Mouse (Mus musculus): ENCODE measurements around the gene Stk25.

Gene Stk25

DNA sequence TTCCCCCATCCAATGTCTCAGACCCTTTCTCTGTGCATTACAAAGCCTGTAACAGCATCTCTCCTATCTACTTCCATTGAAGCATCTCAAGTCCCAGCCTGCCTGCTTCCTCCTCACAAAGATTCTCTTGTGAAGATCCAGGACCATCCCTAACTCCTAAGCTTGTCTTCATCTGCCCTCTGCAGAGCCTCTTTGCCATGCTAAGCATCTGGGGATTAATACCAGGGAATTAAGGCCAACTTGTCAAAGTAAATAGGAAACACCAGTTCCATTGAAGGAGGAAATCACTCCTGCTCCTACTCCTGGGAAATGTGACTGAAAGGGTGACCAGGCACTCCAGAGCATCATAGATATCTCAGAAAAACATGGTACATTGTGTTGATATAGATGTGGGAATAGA, 11.5 kb upstream of the Stk25 start:
- DNase-seq (ENCODE audit: low read depth, low spot score): no peak

DNA sequence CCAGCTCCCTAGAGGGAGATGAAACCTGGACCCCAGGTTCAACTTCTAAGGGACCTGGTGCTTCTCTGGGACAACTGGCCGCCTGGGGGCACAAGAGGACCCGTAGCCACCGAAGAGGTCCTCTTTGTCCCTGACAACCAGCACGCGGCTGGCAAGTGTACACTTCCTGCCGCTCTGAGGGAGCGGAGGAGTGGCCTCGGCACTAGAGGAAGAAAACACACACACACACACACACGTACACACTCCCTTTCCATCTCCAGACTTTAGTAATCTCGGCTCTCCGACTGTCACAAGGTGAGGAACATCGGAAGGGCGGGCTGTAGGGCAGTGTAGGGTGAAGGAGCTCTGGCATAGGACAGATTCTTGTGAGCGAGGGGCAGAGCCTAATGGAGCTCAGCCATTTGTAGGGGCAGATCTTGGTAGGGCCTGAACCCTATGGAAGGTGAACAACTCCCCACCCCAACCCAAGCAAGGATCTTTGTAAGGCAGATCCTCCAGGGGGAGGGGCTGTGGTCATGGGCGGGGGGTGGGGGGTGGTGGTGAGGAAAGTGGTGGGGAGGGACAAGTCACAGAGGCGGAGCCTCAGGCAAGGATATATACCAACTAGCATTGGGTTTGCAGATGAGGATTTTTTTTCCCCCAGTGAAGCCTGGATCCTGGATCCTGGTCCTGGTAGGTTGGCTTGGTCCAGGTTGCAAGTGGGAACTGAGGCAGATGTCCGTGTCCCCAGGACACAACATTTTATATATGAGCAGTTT, 10.5 kb upstream of the Stk25 start:
- DNase-seq (ENCODE audit: low read depth, low spot score): peak; percentile 69

GRCm38 (mm10) chr1:93667760-93668400, 9.4 kb upstream of the Stk25 start:
- no peak for DNase-seq (ENCODE audit: low read depth, low spot score)

- DNase-seq (ENCODE audit: low read depth, low spot score): no peak
Observed at GRCm38 (mm10) chr1:93657025-93657360, 1.5 kb downstream of the Stk25 start.

DNA sequence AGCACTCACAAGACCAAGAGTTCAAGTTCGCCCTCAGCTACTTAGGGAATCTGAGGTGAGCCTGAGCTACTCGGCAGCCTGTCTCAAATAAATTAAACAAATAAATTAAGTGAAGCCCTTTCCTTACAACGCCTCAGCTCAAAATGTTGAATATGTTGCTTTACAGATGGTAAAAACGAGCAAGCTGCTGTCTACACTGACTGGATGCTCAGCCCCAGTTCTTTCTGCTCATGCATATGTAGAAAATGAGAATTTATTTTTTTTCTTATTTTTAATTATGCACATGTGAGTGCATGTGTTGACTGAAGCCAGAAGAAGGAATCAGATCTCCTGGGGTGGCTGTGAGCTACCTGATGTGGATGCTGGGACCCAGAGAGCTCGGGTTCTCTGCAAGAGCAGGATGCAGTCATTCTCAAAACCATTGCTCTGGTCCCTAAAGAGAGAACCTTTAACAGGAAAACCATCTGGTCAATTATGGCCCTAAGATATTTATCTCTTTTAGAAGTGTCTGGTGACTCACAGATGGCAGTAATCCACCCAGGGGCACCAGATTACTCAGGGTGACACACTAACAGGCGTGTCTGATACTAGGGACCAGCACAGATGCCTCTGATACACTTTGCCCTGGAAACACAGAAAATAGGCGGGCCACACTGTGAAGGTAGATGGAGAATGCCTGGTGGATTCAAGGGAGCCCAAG, 2.0 kb downstream of the Stk25 start:
- DNase-seq (ENCODE audit: low read depth, low spot score): no peak

DNA sequence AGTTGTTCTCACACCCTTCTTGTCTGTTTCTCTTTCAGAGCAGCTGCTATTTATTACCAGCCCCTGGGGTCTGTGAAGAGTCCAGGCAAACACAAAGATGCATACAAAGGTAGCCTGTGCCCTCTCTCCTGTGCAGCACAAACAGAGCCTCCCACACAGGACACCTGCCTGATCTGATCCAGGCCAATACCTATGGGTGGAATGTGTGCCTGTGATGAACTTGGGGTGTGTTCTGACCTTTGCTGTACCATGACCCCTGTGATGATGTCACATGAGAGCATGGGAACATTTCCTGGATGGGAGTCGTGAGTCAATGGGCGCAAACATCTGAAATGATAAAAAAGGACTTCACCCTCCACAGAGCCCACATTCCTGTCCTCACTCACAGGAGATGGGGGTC, 3.7 kb downstream of the Stk25 start:
- no peak for DNase-seq (ENCODE audit: low read depth, low spot score)

DNA sequence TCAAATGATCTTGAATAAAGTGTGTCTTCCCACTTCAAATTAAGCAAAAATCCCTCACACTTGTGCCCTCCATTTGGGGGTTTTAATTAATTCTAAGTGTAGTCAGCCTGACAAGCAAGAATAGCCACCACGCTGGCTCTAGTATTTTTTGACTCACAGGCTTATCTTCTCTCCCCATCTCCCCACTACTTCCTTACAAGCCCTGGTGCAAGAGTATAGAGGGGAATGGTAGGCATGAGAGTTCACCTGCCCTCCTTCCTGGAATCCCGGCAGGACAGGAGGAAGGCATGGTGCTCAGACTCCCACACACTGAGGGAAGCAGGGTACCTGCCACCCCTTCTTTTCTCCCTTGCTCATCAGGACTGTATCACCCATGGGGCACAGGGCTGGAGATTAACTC, 4.2 kb downstream of the Stk25 start:
- no peak for DNase-seq (ENCODE audit: low read depth, low spot score)

DNA sequence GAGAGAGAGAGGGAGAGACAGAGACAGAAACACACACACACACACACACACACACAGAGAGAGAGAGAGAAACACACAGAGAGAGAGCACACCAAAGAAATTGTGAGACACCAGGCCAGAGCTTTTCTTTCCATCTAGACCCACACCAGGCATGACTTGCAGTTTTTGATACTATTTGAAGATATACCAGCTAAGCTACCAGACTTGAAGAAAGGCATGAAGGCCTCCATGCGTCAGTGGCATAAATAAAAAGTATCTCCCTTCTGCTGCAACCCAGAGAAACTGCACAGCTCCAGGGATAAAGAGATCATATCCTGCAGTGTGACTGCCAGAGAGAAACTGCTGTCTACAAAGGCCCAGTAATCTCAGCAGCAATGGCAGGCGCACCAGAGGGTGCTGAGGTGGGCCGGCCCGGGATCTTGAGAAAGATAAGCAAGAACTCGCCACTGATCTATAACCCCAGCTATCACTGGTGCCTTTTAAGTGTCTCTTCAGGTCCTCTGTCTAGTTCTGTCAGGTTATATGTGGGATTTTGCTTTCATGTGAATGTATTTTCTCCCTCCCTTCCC, 8.8 kb downstream of the Stk25 start:
- no peak for DNase-seq (ENCODE audit: low read depth, low spot score)

DNA sequence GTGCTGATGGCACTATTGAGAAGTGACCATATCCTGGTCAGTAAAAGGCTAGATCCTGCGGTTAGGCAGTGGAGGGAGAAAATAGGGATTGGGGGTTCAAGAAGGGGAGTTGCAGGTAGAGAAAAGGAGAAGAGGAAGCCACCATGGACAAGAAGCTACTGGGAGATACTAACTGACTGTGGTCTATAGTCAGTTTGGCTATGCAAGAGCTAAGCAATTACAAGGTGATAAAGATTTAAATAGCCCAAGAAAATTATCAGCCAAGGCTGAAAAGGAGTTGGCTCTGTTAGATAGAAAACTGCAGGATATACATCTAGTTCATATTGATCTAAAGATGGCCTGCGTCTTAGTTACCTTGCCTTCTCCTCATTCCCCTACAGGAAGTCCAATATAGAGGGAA, 15.8 kb downstream of the Stk25 start:
- DNase-seq (ENCODE audit: low read depth, low spot score): no peak

DNA sequence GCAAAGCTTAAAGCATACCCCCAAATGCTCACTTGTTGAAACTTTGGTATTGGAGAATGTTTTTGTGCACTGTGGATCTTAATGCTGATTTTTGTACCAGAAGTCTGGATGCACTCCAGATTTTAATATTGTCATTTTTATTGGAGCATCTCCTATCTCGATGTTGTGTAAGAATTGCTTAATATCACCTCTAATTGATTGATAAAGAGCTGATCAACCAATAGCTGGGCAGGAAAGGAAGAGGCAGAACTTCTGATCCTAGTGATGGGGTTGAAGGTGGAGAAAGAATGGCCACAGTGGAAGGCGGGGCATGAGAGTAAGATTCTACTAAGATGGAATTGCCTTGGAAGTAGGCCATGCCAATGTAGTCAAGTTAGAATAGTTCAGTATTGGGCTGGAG, 16.5 kb downstream of the Stk25 start:
- no peak for DNase-seq (ENCODE audit: low read depth, low spot score)

- no peak for DNase-seq (ENCODE audit: low read depth, low spot score)
Observed at GRCm38 (mm10) chr1:93636211-93636897, 22.1 kb downstream of the Stk25 start.

- DNase-seq (ENCODE audit: low read depth, low spot score): peak; percentile 99
Observed at GRCm38 (mm10) chr1:93635580-93636192, 22.8 kb downstream of the Stk25 start.

GRCm38 (mm10) chr1:93635091-93635579, 23.3 kb downstream of the Stk25 start:
- peak; percentile 13 for DNase-seq (ENCODE audit: low read depth, low spot score)

- peak; percentile 46 for DNase-seq (ENCODE audit: low read depth, low spot score)
Observed at GRCm38 (mm10) chr1:93634481-93634891, 24.0 kb downstream of the Stk25 start.

GRCm38 (mm10) chr1:93632723-93633122, 25.7 kb downstream of the Stk25 start:
- DNase-seq (ENCODE audit: low read depth, low spot score): no peak

DNA sequence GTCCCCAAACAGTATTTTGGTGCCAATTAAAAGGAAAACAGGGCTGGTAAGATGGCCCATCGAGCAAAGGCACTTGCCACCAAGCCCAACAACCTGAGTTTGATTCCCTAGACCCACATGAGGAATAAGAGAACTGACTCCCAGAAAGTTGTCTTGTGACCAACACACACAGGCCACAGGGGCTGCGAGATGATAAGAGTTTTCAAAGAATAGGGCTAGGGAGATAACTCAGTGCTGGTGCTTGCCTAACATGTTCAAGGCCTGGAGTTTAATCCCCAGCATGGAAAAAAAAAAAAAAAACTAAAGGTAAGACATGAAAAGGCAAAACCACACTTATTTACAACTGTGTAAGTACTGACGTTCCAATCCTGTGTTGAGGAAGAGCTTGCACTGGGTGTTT, 27.7 kb downstream of the Stk25 start:
- no peak for DNase-seq (ENCODE audit: low read depth, low spot score)

- DNase-seq (ENCODE audit: low read depth, low spot score): no peak
Observed at GRCm38 (mm10) chr1:93624502-93624901, 34.0 kb downstream of the Stk25 start.

- DNase-seq (ENCODE audit: low read depth, low spot score): no peak
Observed at GRCm38 (mm10) chr1:93618948-93619347, 39.5 kb downstream of the Stk25 start.

DNA sequence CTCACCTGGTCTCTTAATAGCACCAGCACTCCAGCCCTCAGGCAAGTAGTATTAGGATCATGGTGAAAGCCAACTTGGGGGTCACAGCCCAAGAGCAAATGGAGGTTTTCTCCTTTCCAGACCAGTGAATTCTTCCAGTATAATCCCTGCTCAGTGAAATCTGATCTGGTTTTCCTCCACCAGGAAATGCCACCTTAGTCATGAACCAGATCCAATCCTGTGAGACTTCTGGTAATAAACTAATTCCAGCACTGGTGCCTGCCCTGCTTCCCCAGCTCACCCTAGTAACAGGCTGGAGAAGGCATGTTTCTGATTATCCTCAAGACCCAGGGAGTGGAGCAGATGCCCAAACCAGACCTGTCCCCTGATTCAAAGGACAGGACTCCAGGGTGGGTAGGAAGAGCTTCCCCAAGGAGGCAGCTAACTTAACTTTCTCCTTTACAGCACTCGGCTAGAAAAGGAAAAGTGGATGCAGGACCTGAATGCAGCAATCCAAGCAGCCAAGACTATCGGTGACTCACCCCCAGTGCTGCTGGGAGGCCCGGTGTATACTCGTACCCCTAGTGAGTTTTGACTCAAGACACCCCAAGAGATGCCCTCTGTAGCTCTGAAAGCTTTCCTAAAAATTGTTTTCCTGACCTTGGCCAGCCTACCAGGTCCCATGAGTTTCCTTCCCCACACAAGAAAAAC, 40.3 kb downstream of the Stk25 start:
- DNase-seq (ENCODE audit: low read depth, low spot score): no peak

DNA sequence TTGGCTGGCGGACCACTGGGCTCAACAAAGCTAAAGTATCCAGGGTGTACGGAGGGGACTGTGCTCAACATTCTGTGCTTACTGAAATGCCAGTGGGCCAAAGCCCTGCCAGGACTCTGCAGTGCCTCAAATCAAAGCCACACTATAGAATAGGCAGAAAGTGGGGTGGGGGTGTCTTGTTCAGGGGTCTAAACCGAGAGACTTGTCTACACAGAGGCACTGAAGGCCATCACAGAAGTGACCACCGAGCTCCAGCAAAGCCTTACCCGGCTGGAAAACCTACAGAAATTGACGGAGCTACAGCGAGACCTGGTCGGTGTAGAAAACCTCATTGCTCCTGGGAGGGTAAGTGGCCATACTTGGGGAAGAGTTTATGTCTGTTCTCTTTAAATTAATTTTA, 48.7 kb downstream of the Stk25 start:
- DNase-seq (ENCODE audit: low read depth, low spot score): no peak
